Mouse (Mus musculus): ENCODE measurements around the gene Lpcat1. TPM values are rescaled to one million over a fixed set of nuclear protein-coding genes. Genes with fewer than 3 reads are reported as not detected.

The Lpcat1 gene
- polyA plus RNA-seq, 2 experiments: 61.0 to 63.7 TPM

DNA sequence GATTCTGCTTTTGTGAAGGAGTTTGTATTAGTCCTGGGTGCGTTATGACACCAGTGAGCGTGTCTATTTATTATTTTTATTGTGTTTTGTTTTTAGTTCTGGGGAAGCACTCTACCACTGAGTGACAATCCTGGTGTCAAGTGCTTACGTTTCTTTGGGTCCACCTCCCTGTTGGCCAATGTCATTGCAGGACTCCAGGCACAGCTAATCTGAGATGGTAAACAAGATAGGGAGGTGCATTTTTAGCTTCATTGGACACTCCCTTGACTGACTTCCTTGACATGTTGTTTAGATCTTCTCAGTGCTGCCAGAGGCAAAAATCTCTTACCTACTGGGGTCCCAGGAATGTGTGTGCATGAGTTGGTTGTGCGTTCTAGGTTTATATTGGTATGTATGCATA, 26.0 kb upstream of the Lpcat1 start:
- H3K36me3 ChIP-seq (replicated peaks; ENCODE audit: control insufficient read depth, insufficient read depth, low read depth): no peaks in the 10 kb centered on the region
- 0 out of 2 replicates have a peak overlapping the region, but pooled peaks have one; percentile 1 for H3K9ac ChIP-seq (replicated peaks)
- DNase-seq (ENCODE audit: low read depth in 3 of 3, low spot score in 3 of 3) (no peak), ATAC-seq (ENCODE audit: insufficient read depth) (no peak)
- H3K4me2 ChIP-seq (ENCODE audit: low read depth): no peak overlapping the region
- 70% methylated on average over 4 of the region's 4 CpGs for WGBS (ENCODE audit: insufficient replicate concordance)
- H3K9me3 ChIP-seq (ENCODE audit: control insufficient read depth, low read length): no peaks in the 10 kb centered on the region
- TF ChIP-seq EP300 (IDR thresholded peaks at IDR 0.05; ENCODE audit: low read depth): no peak
- TF ChIP-seq CTCF (IDR thresholded peaks at IDR 0.05; ENCODE audit: low read depth): no peak
- H3K4me1 ChIP-seq (replicated peaks; ENCODE audit: control insufficient read depth in 2 of 2, insufficient read depth in 2 of 2, low read length in 1 of 2): peaks cover 63 to 64% of the 10 kb centered on the region in 2 experiments
- H3K27ac ChIP-seq: peak overlapping the region; percentile 98
- H3K27me3 ChIP-seq (ENCODE audit: control insufficient read depth, insufficient read depth, low read length): no peaks in the 10 kb centered on the region
- H3K4me3 ChIP-seq (ENCODE audit: insufficient read depth in 1 of 2, low read depth in 2 of 2, low read length in 2 of 2): no peak overlapping the region

- H3K27ac ChIP-seq: peak overlapping the region; percentile 98
- 78% methylated on average over 5 of the region's 5 CpGs for WGBS (ENCODE audit: insufficient replicate concordance)
- H3K4me2 ChIP-seq (ENCODE audit: low read depth): no peak overlapping the region
- H3K27me3 ChIP-seq (ENCODE audit: control insufficient read depth, insufficient read depth, low read length): no peaks in the 10 kb centered on the region
- DNase-seq (ENCODE audit: low read depth in 3 of 3, low spot score in 3 of 3) (no peak), ATAC-seq (ENCODE audit: insufficient read depth) (no peak)
- TF ChIP-seq CTCF (IDR thresholded peaks at IDR 0.05; ENCODE audit: low read depth) (no peak), EP300 (IDR thresholded peaks at IDR 0.05; ENCODE audit: low read depth) (no peak)
- H3K9ac ChIP-seq (replicated peaks): 0 out of 2 replicates have a peak overlapping the region, but pooled peaks have one; percentile 1
- H3K9me3 ChIP-seq (ENCODE audit: control insufficient read depth, low read length): no peaks in the 10 kb centered on the region
- H3K4me1 ChIP-seq (replicated peaks; ENCODE audit: control insufficient read depth in 2 of 2, insufficient read depth in 2 of 2, low read length in 1 of 2): peaks cover 65 to 66% of the 10 kb centered on the region in 2 experiments
- H3K4me3 ChIP-seq (ENCODE audit: insufficient read depth in 1 of 2, low read depth in 2 of 2, low read length in 2 of 2): no peak overlapping the region
- no peaks in the 10 kb centered on the region for H3K36me3 ChIP-seq (replicated peaks; ENCODE audit: control insufficient read depth, insufficient read depth, low read depth)
Measured at GRCm38 (mm10) chr13:73441686-73442085, 25.3 kb upstream of the Lpcat1 start.

- 89% methylated on average over 5 of the region's 5 CpGs for WGBS (ENCODE audit: insufficient replicate concordance)
- TF ChIP-seq EP300 (IDR thresholded peaks at IDR 0.05; ENCODE audit: low read depth): no peak
- 0 out of 2 replicates have a peak, but pooled peaks have one; percentile 16 for TF ChIP-seq CTCF (IDR thresholded peaks at IDR 0.05; ENCODE audit: low read depth)
- H3K9me3 ChIP-seq (ENCODE audit: control insufficient read depth, low read length): no peaks in the 10 kb centered on the region
- H3K4me1 ChIP-seq (replicated peaks; ENCODE audit: control insufficient read depth in 2 of 2, insufficient read depth in 2 of 2, low read length in 1 of 2): peaks cover 68% of the 10 kb centered on the region in 2 experiments
- no peaks in the 10 kb centered on the region for H3K27me3 ChIP-seq (ENCODE audit: control insufficient read depth, insufficient read depth, low read length)
- ATAC-seq (ENCODE audit: insufficient read depth) (no peak), DNase-seq (ENCODE audit: low read depth in 3 of 3, low spot score in 3 of 3) (no peak)
- H3K4me3 ChIP-seq (ENCODE audit: insufficient read depth in 1 of 2, low read depth in 2 of 2, low read length in 2 of 2): no peak overlapping the region
- H3K4me2 ChIP-seq (ENCODE audit: low read depth): no peak overlapping the region
- peak overlapping the region; percentile 98 for H3K27ac ChIP-seq
- no peak overlapping the region; the same call in 1 of the 2 replicates for H3K9ac ChIP-seq (replicated peaks)
- H3K36me3 ChIP-seq (replicated peaks; ENCODE audit: control insufficient read depth, insufficient read depth, low read depth): no peaks in the 10 kb centered on the region
Measured at GRCm38 (mm10) chr13:73442431-73442830, 24.6 kb upstream of the Lpcat1 start.

DNA sequence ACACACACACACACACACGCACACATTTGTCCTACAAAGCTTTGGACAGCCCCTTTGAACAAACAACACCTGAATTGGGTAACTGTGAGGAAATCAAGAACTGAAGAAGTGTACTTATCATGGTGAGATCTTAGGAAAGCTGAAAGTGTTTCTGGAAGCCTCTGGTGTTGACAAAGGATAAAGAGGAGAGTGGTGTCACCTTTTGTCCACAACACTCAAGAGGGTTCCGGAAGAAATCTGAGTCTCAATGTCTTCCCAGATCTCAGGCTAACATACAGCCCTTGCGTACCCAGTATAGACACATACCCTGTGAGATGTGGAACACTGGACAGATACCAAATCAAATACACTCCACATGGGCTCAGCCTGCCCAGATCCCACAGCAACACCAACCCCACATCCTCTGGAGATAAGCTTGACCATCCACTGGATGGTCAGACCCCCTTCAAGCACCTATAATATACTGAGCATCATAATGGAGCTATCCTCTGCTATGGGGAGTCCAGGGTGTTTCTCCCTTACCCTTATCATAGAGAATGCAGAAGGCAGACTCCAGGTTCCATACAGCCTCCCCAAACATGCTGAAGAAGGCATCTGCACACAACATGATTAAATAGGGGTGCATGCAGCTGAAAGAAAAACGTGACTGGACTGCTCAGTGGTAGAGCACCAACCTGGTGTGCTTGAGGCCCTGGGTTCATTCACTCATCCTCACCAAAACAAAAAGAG, 23.7 kb upstream of the Lpcat1 start:
- TF ChIP-seq CTCF (IDR thresholded peaks at IDR 0.05; ENCODE audit: low read depth) (no peak), EP300 (IDR thresholded peaks at IDR 0.05; ENCODE audit: low read depth) (peak; percentile 94)

GRCm38 (mm10) chr13:73445087-73445486, 21.9 kb upstream of the Lpcat1 start:
- Histone ChIP-seq H3K27me3 (ENCODE audit: control insufficient read depth, insufficient read depth, low read length) (no peaks in the 10 kb centered on the region), H3K36me3 (replicated peaks; ENCODE audit: control insufficient read depth, insufficient read depth, low read depth) (no peaks in the 10 kb centered on the region), H3K9me3 (ENCODE audit: control insufficient read depth, low read length) (no peaks in the 10 kb centered on the region), H3K4me1 (replicated peaks; ENCODE audit: control insufficient read depth in 2 of 2, insufficient read depth in 2 of 2, low read length in 1 of 2) (peaks cover 78 to 81% of the 10 kb centered on the region in 2 experiments), H3K9ac (replicated peaks) (peak overlapping the region; percentile 80), H3K4me2 (ENCODE audit: low read depth) (peak overlapping the region; percentile 75), H3K4me3 (ENCODE audit: insufficient read depth in 1 of 2, low read depth in 2 of 2, low read length in 2 of 2) (no peak overlapping the region), H3K27ac (peak overlapping the region; percentile 98)
- WGBS (ENCODE audit: insufficient replicate concordance): 66% methylated on average over 2 of the region's 2 CpGs
- no peak for ATAC-seq (ENCODE audit: insufficient read depth)
- TF ChIP-seq CTCF (IDR thresholded peaks at IDR 0.05; ENCODE audit: low read depth) (no peak), EP300 (IDR thresholded peaks at IDR 0.05; ENCODE audit: low read depth) (no peak)
- DNase-seq (ENCODE audit: low read depth in 3 of 3, low spot score in 3 of 3): no peak

More for the DNA sequence above, 23.7 kb upstream of the Lpcat1 start:
- peak overlapping the region; percentile 59 for H3K4me2 ChIP-seq (ENCODE audit: low read depth)
- peak; percentile 89 for ATAC-seq (ENCODE audit: insufficient read depth)
- peak overlapping the region; percentile 98 for H3K27ac ChIP-seq
- H3K27me3 ChIP-seq (ENCODE audit: control insufficient read depth, insufficient read depth, low read length): no peaks in the 10 kb centered on the region
- H3K4me3 ChIP-seq (ENCODE audit: insufficient read depth in 1 of 2, low read depth in 2 of 2, low read length in 2 of 2): peak overlapping the region in 1 of 2 experiments; percentile 33; a peak in 1 of 4 replicates
- H3K9me3 ChIP-seq (ENCODE audit: control insufficient read depth, low read length): no peaks in the 10 kb centered on the region
- H3K4me1 ChIP-seq (replicated peaks; ENCODE audit: control insufficient read depth in 2 of 2, insufficient read depth in 2 of 2, low read length in 1 of 2): peaks cover 75 to 76% of the 10 kb centered on the region in 2 experiments
- peak overlapping the region; percentile 65 for H3K9ac ChIP-seq (replicated peaks)
- DNase-seq (ENCODE audit: low read depth in 3 of 3, low spot score in 3 of 3): peak; percentile 80 to 86 (median 80)
- H3K36me3 ChIP-seq (replicated peaks; ENCODE audit: control insufficient read depth, insufficient read depth, low read depth): no peaks in the 10 kb centered on the region
- 50% methylated on average over 4 of the region's 4 CpGs for WGBS (ENCODE audit: insufficient replicate concordance)
